Mouse (Mus musculus) heart, postnatal 0 days (tissue): ENCODE results near the gene Tbx19.

Experiments
- CTCF ChIP-seq: IDR thresholded peaks from 2 replicates; pipeline ENCODE4 v1.5.1; 2016; ENCODE audit warnings: antibody characterized with exemption, control low read depth, low read depth
- EP300 ChIP-seq: IDR thresholded peaks from 2 replicates; pipeline ENCODE4 v1.6.1; 2016; ENCODE audit warnings: antibody characterized with exemption, low read depth

- TF ChIP-seq CTCF = no peak
- TF ChIP-seq EP300 = no peak
These were observed 41.0 kb upstream of the Tbx19 start for GRCm38 (mm10) chr1:165201445-165202012.
